Mouse (Mus musculus): Measurements from ENCODE around the gene Slc22a23. TPM values are rescaled to one million over a fixed set of nuclear protein-coding genes. Genes with fewer than 3 reads are reported as not detected.

Slc22a23 gene
- total RNA-seq, 1 experiment = 5.9 TPM

DNA sequence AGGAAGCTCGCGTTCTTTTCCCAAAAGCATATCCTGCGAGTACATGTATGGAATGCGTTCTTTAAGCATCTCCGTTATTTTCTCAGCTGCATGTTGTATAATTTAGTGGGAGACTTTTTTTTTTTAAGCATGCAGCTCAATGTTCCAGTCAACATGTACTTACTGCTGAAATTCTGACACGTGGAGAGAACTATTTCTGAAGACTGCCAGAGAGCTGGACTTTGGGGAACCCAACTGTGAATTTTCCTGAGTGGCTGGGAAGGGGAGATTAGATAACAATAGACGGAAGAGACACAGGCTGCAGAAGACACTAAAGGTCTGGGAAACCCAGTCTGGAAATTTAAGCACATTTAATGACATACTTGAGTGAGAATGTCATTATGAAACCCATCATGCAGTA lies 1.3 kb upstream of the Slc22a23 start:
- no peak overlapping the region for H3K4me3 ChIP-seq (ENCODE audit: insufficient read depth in 1 of 2, low read depth in 1 of 2, low read length in 2 of 2, poor library complexity in 1 of 2, severe bottlenecking in 1 of 2)
- H3K4me1 ChIP-seq (ENCODE audit: control insufficient read depth in 2 of 2, insufficient read depth in 2 of 2, low read length in 2 of 2, poor library complexity in 1 of 2) = peaks cover 0 to 7% of the 10 kb centered on the region in 2 experiments; a peak in 1 of 4 replicates
- H3K36me3 ChIP-seq (ENCODE audit: control insufficient read depth, insufficient read depth, low read length, poor library complexity, severe bottlenecking) = no peaks in the 10 kb centered on the region
- in situ Hi-C loops (cut with MboI; ENCODE audit: low sequenced_read_pairs in 2 of 2, unreplicated experiment in 2 of 2) = no loop called here
- no peaks in the 10 kb centered on the region for H3K9me3 ChIP-seq (ENCODE audit: control insufficient read depth, insufficient read depth, low read depth, low read length)
- DNase-seq (ENCODE audit: low read depth, low spot score) = no peak
- no peak overlapping the region for H3K27ac ChIP-seq (ENCODE audit: insufficient read depth, low read depth, low read length, poor library complexity, severe bottlenecking)
- no peak overlapping the region for H3K9ac ChIP-seq (ENCODE audit: insufficient read depth, low read depth, low read length, poor library complexity, severe bottlenecking)
- TF ChIP-seq ZC3H11A (IDR thresholded peaks at IDR 0.05; ENCODE audit: borderline replicate concordance, low read depth, low read length) (no peak), CHD2 (IDR thresholded peaks at IDR 0.05; ENCODE audit: low read depth, low read length) (no peak), ZNF384 (IDR thresholded peaks at IDR 0.05; ENCODE audit: low read depth, low read length) (no peak), HCFC1 (IDR thresholded peaks at IDR 0.05; ENCODE audit: borderline replicate concordance, insufficient read depth, low read length) (no peak), MAFK (IDR thresholded peaks at IDR 0.05; ENCODE audit: insufficient read depth, low read depth, low read length) (no peak)

GRCm38 (mm10) chr13:34344376-34345127 lies 430 bp downstream of the Slc22a23 start:
- in situ Hi-C loops (cut with MboI; ENCODE audit: low sequenced_read_pairs in 2 of 2, unreplicated experiment in 2 of 2) = no loop called here
- peak overlapping the region; percentile 83 to 93 for H3K4me3 ChIP-seq (ENCODE audit: insufficient read depth in 1 of 2, low read depth in 1 of 2, low read length in 2 of 2, poor library complexity in 1 of 2, severe bottlenecking in 1 of 2)
- H3K4me1 ChIP-seq (ENCODE audit: control insufficient read depth in 2 of 2, insufficient read depth in 2 of 2, low read length in 2 of 2, poor library complexity in 1 of 2) = peaks cover 0 to 7% of the 10 kb centered on the region in 2 experiments; a peak in 1 of 4 replicates

GRCm38 (mm10) chr13:34343719-34344375 lies 1.1 kb downstream of the Slc22a23 start:
- Histone ChIP-seq H3K36me3 (ENCODE audit: control insufficient read depth, insufficient read depth, low read length, poor library complexity, severe bottlenecking) (no peaks in the 10 kb centered on the region), H3K9me3 (ENCODE audit: control insufficient read depth, insufficient read depth, low read depth, low read length) (no peaks in the 10 kb centered on the region), H3K4me1 (ENCODE audit: control insufficient read depth in 2 of 2, insufficient read depth in 2 of 2, low read length in 2 of 2, poor library complexity in 1 of 2) (peaks cover 0 to 7% of the 10 kb centered on the region in 2 experiments; a peak in 1 of 4 replicates), H3K27ac (ENCODE audit: insufficient read depth, low read depth, low read length, poor library complexity, severe bottlenecking) (no peak overlapping the region), H3K4me3 (ENCODE audit: insufficient read depth in 1 of 2, low read depth in 1 of 2, low read length in 2 of 2, poor library complexity in 1 of 2, severe bottlenecking in 1 of 2) (peak overlapping the region; percentile 83 to 93), H3K9ac (ENCODE audit: insufficient read depth, low read depth, low read length, poor library complexity, severe bottlenecking) (peak overlapping the region; percentile 78)
- no peak for DNase-seq (ENCODE audit: low read depth, low spot score)
- TF ChIP-seq ZC3H11A (IDR thresholded peaks at IDR 0.05; ENCODE audit: borderline replicate concordance, low read depth, low read length) (no peak), ZNF384 (IDR thresholded peaks at IDR 0.05; ENCODE audit: low read depth, low read length) (no peak), CHD2 (IDR thresholded peaks at IDR 0.05; ENCODE audit: low read depth, low read length) (no peak), MAFK (IDR thresholded peaks at IDR 0.05; ENCODE audit: insufficient read depth, low read depth, low read length) (no peak), HCFC1 (IDR thresholded peaks at IDR 0.05; ENCODE audit: borderline replicate concordance, insufficient read depth, low read length) (no peak)
- in situ Hi-C loops (cut with MboI; ENCODE audit: low sequenced_read_pairs in 2 of 2, unreplicated experiment in 2 of 2) = no loop called here

More at GRCm38 (mm10) chr13:34344376-34345127, 430 bp downstream of the Slc22a23 start:
- Histone ChIP-seq H3K36me3 (ENCODE audit: control insufficient read depth, insufficient read depth, low read length, poor library complexity, severe bottlenecking) (no peaks in the 10 kb centered on the region), H3K9ac (ENCODE audit: insufficient read depth, low read depth, low read length, poor library complexity, severe bottlenecking) (peak overlapping the region; percentile 78), H3K9me3 (ENCODE audit: control insufficient read depth, insufficient read depth, low read depth, low read length) (no peaks in the 10 kb centered on the region), H3K27ac (ENCODE audit: insufficient read depth, low read depth, low read length, poor library complexity, severe bottlenecking) (no peak overlapping the region)
- TF ChIP-seq ZNF384 (IDR thresholded peaks at IDR 0.05; ENCODE audit: low read depth, low read length) (no peak), CHD2 (IDR thresholded peaks at IDR 0.05; ENCODE audit: low read depth, low read length) (no peak), HCFC1 (IDR thresholded peaks at IDR 0.05; ENCODE audit: borderline replicate concordance, insufficient read depth, low read length) (no peak), MAFK (IDR thresholded peaks at IDR 0.05; ENCODE audit: insufficient read depth, low read depth, low read length) (no peak), ZC3H11A (IDR thresholded peaks at IDR 0.05; ENCODE audit: borderline replicate concordance, low read depth, low read length) (no peak)
- no peak for DNase-seq (ENCODE audit: low read depth, low spot score)

DNA sequence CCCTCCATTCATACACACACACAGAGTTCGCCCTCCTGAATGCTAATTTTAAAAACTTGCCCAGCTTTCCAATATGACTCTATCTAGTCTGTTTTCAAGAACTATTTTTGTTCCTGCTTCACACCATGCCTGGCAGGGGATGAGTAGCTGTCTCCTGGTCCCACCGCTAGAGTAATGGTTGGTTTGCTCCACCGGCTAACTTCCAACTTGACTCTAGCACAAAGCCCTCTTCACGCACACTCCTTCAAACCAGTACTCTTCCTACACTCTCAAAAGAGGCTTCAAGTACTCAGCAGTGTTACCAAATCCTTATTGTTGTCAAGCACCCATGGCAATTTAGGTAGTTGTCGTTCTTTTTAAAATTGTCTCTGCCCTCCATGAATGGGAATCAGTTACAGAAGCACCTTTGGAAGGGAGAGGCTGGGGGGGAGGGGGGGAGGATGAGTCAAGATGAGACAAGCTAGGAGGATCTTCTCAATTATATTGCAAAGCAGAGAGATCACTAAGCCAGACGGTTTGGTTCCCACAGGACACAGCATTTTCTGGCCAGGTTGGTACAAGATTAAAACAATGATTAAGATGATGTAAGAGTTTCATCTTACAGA lies 2.6 kb downstream of the Slc22a23 start:
- Histone ChIP-seq H3K4me1 (ENCODE audit: control insufficient read depth in 2 of 2, insufficient read depth in 2 of 2, low read length in 2 of 2, poor library complexity in 1 of 2) (peaks cover 0 to 7% of the 10 kb centered on the region in 2 experiments; a peak in 1 of 4 replicates), H3K4me3 (ENCODE audit: insufficient read depth in 1 of 2, low read depth in 1 of 2, low read length in 2 of 2, poor library complexity in 1 of 2, severe bottlenecking in 1 of 2) (no peak overlapping the region), H3K27ac (ENCODE audit: insufficient read depth, low read depth, low read length, poor library complexity, severe bottlenecking) (no peak overlapping the region), H3K9ac (ENCODE audit: insufficient read depth, low read depth, low read length, poor library complexity, severe bottlenecking) (no peak overlapping the region), H3K9me3 (ENCODE audit: control insufficient read depth, insufficient read depth, low read depth, low read length) (no peaks in the 10 kb centered on the region), H3K36me3 (ENCODE audit: control insufficient read depth, insufficient read depth, low read length, poor library complexity, severe bottlenecking) (no peaks in the 10 kb centered on the region)
- TF ChIP-seq ZNF384 (IDR thresholded peaks at IDR 0.05; ENCODE audit: low read depth, low read length) (no peak), CHD2 (IDR thresholded peaks at IDR 0.05; ENCODE audit: low read depth, low read length) (no peak), ZC3H11A (IDR thresholded peaks at IDR 0.05; ENCODE audit: borderline replicate concordance, low read depth, low read length) (no peak), HCFC1 (IDR thresholded peaks at IDR 0.05; ENCODE audit: borderline replicate concordance, insufficient read depth, low read length) (no peak)
- in situ Hi-C loops (cut with MboI; ENCODE audit: low sequenced_read_pairs in 2 of 2, unreplicated experiment in 2 of 2) = no loop called here
- DNase-seq (ENCODE audit: low read depth, low spot score) = no peak

Data from ES-E14 (cell line).